Mouse (Mus musculus) forebrain, embryonic 10.5 days (tissue): ENCODE results near the gene Ankrd44. TPM values are rescaled to one million over a fixed set of nuclear protein-coding genes. Genes with fewer than 3 reads are reported as not detected.

Source experiments
- DNase-seq: peaks from one replicate; pipeline ENCODE4 v3.0.0-alpha.2; 2017; ENCODE audit warnings: low spot score; ENCODE audit errors: extremely low spot score
- H3K27ac ChIP-seq: fragments of 300-500 bp; sonication (generic); 2 replicates; pipeline ENCODE4 v1.5.1; 2016; ENCODE audit warnings: mild to moderate bottlenecking
- H3K27me3 ChIP-seq: fragments of 300-500 bp; sonication (generic); 2 replicates; pipeline ENCODE4 v1.6.1; 2016; ENCODE audit warnings: mild to moderate bottlenecking; ENCODE audit not compliant: poor library complexity, severe bottlenecking
- H3K36me3 ChIP-seq: fragments of 300-500 bp; sonication (generic); replicated peaks from 2 replicates; pipeline ENCODE4 v1.6.1; 2016; ENCODE audit warnings: mild to moderate bottlenecking, moderate library complexity
- H3K4me1 ChIP-seq: fragments of 300-500 bp; sonication (generic); 2 replicates; pipeline ENCODE4 v1.6.1; 2016
- H3K4me3 ChIP-seq: fragments of 300-500 bp; sonication (generic); 2 replicates; pipeline ENCODE4 v1.5.1; 2016; ENCODE audit warnings: mild to moderate bottlenecking, moderate library complexity
- H3K9me3 ChIP-seq: fragments of 300-500 bp; sonication (generic); 2 replicates; pipeline ENCODE4 v1.6.1; 2016; ENCODE audit warnings: mild to moderate bottlenecking, moderate library complexity
- WGBS: fragments of 180-500 bp; shearing (Covaris S2); methylation state at CpG from one replicate; pipeline ENCODE4 v1.1.7; 2016; 5-methylcytosine and 5-hydroxymethylcytosine counted together
- polyA plus RNA-seq: library from polyadenylated mRNA; unstranded; fragments of >200 nt; fragmentation: Nextera tagmentation; extraction: Ambion mirVana; gene quantifications from 2 replicates; pipeline ENCODE4 v1.2.1, GENCODE M21; 2016

The Ankrd44 gene
- polyA plus RNA-seq, 1 experiment from 2014 or later: 15.2 TPM

- no peaks in the 10 kb centered on the region for H3K9me3 ChIP-seq
- peaks cover 36% of the 10 kb centered on the region for H3K4me1 ChIP-seq
- WGBS: 97% methylated on average over 1 of the region's 1 CpGs
These were observed 54.9 kb downstream of the Ankrd44 start for GRCm38 (mm10) chr1:54871321-54871720.

GRCm38 (mm10) chr1:54870634-54871033 lies 55.6 kb downstream of the Ankrd44 start:
- no peaks in the 10 kb centered on the region for H3K27me3 ChIP-seq
- DNase-seq: no peak
- H3K9me3 ChIP-seq: no peaks in the 10 kb centered on the region
- H3K36me3 ChIP-seq: no peaks in the 10 kb centered on the region
- H3K4me1 ChIP-seq: peaks cover 39% of the 10 kb centered on the region
- no peak overlapping the region for H3K4me3 ChIP-seq
- WGBS: 93% methylated on average over 2 of the region's 2 CpGs
- no peak overlapping the region for H3K27ac ChIP-seq

More at GRCm38 (mm10) chr1:54871321-54871720, 54.9 kb downstream of the Ankrd44 start:
- DNase-seq: no peak
- Histone ChIP-seq H3K27me3 (no peaks in the 10 kb centered on the region), H3K36me3 (no peaks in the 10 kb centered on the region), H3K4me3 (no peak overlapping the region), H3K27ac (no peak overlapping the region)

GRCm38 (mm10) chr1:54867226-54867625 lies 59.0 kb downstream of the Ankrd44 start:
- Histone ChIP-seq H3K36me3 (no peaks in the 10 kb centered on the region), H3K27me3 (no peaks in the 10 kb centered on the region), H3K4me3 (no peak overlapping the region), H3K27ac (peak overlapping the region; percentile 36; the same call in 1 of the 2 replicates), H3K4me1 (peaks cover 37% of the 10 kb centered on the region), H3K9me3 (no peaks in the 10 kb centered on the region)
- DNase-seq: no peak
- 57% methylated on average over 4 of the region's 4 CpGs for WGBS

- no peak overlapping the region for H3K4me3 ChIP-seq
- no peak overlapping the region for H3K27ac ChIP-seq
- 78% methylated on average over 3 of the region's 3 CpGs for WGBS
- no peaks in the 10 kb centered on the region for H3K36me3 ChIP-seq
- no peak for DNase-seq
- no peaks in the 10 kb centered on the region for H3K9me3 ChIP-seq
- H3K4me1 ChIP-seq: peaks cover 48% of the 10 kb centered on the region
- no peaks in the 10 kb centered on the region for H3K27me3 ChIP-seq
These were observed 60.1 kb downstream of the Ankrd44 start for GRCm38 (mm10) chr1:54866131-54866530.

DNA sequence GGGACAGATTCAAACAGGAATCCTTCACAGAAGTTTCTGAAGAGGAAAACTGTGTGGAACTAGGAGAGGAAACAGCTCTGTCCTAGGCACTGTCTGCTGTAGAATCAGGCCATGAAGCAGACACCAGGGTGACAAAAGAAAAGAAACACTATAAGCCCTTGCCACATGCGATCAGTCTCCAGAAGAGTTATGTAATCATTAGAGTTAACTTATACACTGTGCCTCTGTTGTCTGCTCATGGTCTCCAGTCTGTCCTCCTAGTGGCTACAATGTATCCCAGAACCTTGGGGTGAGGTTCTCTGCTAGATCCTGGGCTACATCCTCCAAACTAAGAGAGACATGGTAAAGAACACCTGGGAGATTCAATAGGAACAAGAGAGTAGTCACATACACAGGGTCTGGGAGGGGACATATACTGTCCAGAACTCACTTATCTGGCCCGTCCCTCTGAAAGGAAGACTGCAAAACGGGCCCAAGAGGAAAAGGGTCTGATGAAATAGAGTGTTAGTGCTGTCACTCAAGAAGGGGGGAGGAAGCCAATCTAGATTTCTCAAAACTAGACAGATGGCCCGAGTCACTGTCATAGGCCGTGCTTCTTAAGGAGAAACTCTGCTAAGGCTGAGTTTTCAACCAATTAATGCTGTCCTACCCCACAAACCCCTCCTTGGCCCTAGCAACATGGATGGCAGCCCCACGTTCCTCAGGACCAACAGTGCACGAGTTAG lies 61.1 kb downstream of the Ankrd44 start:
- Histone ChIP-seq H3K36me3 (no peaks in the 10 kb centered on the region), H3K4me3 (no peak overlapping the region), H3K4me1 (peaks cover 55% of the 10 kb centered on the region), H3K9me3 (no peaks in the 10 kb centered on the region), H3K27me3 (no peaks in the 10 kb centered on the region), H3K27ac (no peak overlapping the region)
- DNase-seq: no peak
- WGBS: 90% methylated on average over 7 of the region's 7 CpGs

DNA sequence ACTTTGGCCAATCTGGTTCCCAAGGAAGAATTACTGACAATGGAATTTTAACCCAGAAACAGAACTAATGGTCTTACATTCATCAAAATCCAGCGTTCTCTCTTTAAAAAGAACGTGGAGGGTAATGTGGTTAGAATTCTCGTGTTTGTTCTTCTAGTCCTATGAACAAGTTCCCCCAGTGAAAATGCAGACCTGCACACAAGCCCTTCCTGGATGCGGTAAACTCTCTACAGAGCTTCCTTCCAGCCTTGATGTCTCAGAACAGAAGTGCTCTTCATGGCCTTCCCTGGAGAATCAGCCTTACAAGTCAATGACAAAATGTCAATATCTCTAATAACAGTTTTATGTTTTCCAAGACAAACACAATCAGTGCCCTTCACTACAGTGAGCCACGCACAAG lies 65.8 kb downstream of the Ankrd44 start:
- Histone ChIP-seq H3K27me3 (no peaks in the 10 kb centered on the region), H3K36me3 (no peaks in the 10 kb centered on the region), H3K27ac (no peak overlapping the region), H3K4me1 (peaks cover 29% of the 10 kb centered on the region), H3K4me3 (no peak overlapping the region), H3K9me3 (no peaks in the 10 kb centered on the region)
- 89% methylated on average over 5 of the region's 5 CpGs for WGBS
- DNase-seq: no peak

DNA sequence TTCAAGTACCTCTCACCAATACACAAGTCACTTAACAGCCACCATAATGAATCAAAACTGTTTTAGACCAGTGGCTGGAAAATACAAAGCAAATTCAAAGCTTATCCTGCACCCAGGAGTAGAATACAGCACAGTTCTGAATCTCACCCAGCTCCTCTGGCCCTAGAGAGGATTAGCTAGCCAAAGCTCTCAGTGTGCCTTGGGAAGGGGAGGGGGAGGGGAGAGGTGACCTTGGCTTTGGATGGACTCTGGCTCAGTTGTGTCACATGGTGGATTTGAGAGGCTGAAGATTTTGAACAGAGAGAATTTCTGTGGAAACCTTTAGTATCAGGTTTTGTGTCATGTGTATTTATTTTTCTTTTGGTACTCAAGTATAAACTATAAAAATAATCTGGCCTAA lies 66.3 kb downstream of the Ankrd44 start:
- Histone ChIP-seq H3K4me1 (peaks cover 29% of the 10 kb centered on the region), H3K36me3 (no peaks in the 10 kb centered on the region), H3K27ac (no peak overlapping the region), H3K27me3 (no peaks in the 10 kb centered on the region), H3K9me3 (no peaks in the 10 kb centered on the region), H3K4me3 (no peak overlapping the region)
- no peak for DNase-seq

GRCm38 (mm10) chr1:54858898-54859297 lies 67.3 kb downstream of the Ankrd44 start:
- Histone ChIP-seq H3K27ac (no peak overlapping the region), H3K36me3 (no peaks in the 10 kb centered on the region), H3K4me3 (no peak overlapping the region), H3K9me3 (no peaks in the 10 kb centered on the region), H3K27me3 (no peaks in the 10 kb centered on the region), H3K4me1 (peaks cover 33% of the 10 kb centered on the region)
- no peak for DNase-seq
- 95% methylated on average over 2 of the region's 2 CpGs for WGBS

DNA sequence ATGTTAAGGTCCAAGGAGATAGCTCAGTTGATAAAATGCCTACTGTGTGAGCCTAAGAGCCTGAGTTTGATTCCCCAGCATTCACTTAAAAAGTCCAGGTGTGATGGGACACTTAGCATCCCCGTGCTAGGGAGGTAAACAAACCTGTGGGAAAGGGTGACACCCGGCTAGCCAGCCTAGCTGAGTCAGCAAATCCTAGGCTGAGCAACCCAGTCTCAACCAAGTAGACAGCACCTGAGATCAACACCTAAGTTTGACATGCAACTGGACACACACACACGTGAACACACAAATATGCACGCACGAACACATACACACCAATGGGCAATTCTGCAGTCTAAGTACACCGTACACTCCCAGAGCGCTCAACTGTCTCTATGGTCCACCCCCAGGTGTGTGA lies 69.7 kb downstream of the Ankrd44 start:
- H3K27ac ChIP-seq: no peak overlapping the region
- H3K4me1 ChIP-seq: peaks cover 34% of the 10 kb centered on the region
- 96% methylated on average over 7 of the region's 7 CpGs for WGBS
- H3K4me3 ChIP-seq: no peak overlapping the region
- no peaks in the 10 kb centered on the region for H3K9me3 ChIP-seq
- DNase-seq: no peak
- no peaks in the 10 kb centered on the region for H3K36me3 ChIP-seq
- H3K27me3 ChIP-seq: no peaks in the 10 kb centered on the region

DNA sequence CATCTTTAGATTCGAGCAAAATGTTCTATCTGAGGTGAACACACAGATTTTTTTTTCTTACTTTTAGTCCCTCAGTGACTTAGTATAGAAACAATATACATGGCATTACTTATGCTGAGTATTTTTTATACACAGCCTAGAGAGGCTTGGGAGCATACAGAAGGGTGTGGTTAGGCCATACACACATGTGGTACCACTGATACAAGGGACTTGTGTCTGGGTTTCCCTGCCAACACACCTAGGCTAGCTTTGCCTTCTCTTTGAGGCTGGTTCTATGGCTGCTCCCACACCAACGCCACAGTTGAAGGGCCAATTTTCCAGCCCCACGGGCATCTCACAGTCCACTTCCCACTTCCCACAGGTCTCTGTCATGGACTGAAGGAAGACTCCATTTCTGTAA lies 70.2 kb downstream of the Ankrd44 start:
- H3K4me1 ChIP-seq: peaks cover 33% of the 10 kb centered on the region
- no peak overlapping the region for H3K4me3 ChIP-seq
- no peak for DNase-seq
- WGBS: 88% methylated on average over 3 of the region's 3 CpGs
- no peaks in the 10 kb centered on the region for H3K36me3 ChIP-seq
- no peaks in the 10 kb centered on the region for H3K27me3 ChIP-seq
- H3K27ac ChIP-seq: no peak overlapping the region
- no peaks in the 10 kb centered on the region for H3K9me3 ChIP-seq

GRCm38 (mm10) chr1:54854388-54854787 lies 71.8 kb downstream of the Ankrd44 start:
- no peaks in the 10 kb centered on the region for H3K27me3 ChIP-seq
- no peak overlapping the region for H3K27ac ChIP-seq
- WGBS: 88% methylated on average over 1 of the region's 1 CpGs
- H3K4me1 ChIP-seq: peaks cover 39% of the 10 kb centered on the region
- no peaks in the 10 kb centered on the region for H3K36me3 ChIP-seq
- no peak for DNase-seq
- no peak overlapping the region for H3K4me3 ChIP-seq
- no peaks in the 10 kb centered on the region for H3K9me3 ChIP-seq

DNA sequence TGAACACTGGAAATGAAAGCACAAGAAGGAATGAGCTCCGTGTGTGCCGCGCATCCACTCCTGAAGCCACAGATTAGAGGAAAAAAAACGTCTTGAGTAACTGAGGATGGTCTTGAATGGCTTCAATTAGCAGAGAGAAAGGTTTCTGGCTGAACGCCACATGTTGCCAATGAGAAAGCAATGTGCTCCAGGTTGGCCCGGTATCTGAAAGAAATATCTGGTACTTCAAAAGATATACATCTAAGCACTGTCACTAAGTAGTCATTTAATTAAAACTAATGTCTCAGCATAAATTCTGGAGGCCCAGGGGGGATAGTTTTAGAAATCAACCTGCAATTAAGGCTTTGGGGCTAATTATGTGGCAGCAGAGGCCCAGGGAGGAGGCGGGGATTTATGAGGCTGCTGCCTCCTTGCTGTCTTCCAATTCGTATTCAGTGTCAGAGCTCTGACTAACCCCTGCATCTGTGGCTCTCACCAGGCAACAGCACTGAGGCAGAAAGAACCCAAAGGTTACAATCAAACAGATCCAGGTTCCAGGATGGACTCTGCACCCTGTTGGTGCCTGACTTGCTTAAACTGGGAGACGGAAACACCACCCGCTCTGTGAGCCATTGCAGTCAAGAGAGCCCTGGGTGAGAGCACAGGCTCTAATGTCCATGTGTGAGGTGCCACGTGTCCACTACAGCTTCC lies 72.7 kb downstream of the Ankrd44 start:
- no peaks in the 10 kb centered on the region for H3K27me3 ChIP-seq
- 61% methylated on average over 11 of the region's 11 CpGs for WGBS
- H3K4me3 ChIP-seq: no peak overlapping the region
- no peaks in the 10 kb centered on the region for H3K36me3 ChIP-seq
- DNase-seq: no peak
- H3K27ac ChIP-seq: no peak overlapping the region
- no peaks in the 10 kb centered on the region for H3K9me3 ChIP-seq
- peaks cover 40% of the 10 kb centered on the region for H3K4me1 ChIP-seq

- Histone ChIP-seq H3K27me3 (no peaks in the 10 kb centered on the region), H3K4me1 (peaks cover 40% of the 10 kb centered on the region), H3K4me3 (no peak overlapping the region), H3K36me3 (no peaks in the 10 kb centered on the region), H3K9me3 (no peaks in the 10 kb centered on the region), H3K27ac (no peak overlapping the region)
- DNase-seq: no peak
- WGBS: 79% methylated on average over 9 of the region's 9 CpGs
These were observed 74.6 kb downstream of the Ankrd44 start for GRCm38 (mm10) chr1:54851610-54852009.
